Mouse (Mus musculus): ENCODE data around the gene Zbtb39. TPM values are rescaled to one million over a fixed set of nuclear protein-coding genes. Genes with fewer than 3 reads are reported as not detected.

Gene Zbtb39
- total RNA-seq, 1 experiment: 8.3 TPM

DNA sequence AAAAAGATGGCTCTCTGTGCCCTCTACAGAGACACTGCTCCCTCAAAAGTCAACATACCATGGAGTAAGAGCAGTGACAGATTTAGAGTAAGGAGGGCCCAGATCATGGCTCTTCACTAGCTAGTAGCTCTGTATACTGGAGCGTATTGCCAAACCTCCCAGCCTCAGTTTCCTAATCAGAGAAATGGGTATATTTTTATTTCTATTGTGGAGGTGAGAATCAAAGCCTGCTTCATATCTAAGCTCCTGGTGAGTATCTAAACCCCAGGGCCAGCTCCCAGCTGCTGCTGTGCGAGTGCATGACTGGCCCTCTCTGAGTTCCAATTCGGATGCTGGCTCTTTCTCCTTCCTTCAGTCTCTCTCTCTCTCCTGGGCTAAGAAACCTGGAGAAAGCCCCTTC, 15.2 kb upstream of the Zbtb39 start, which contains the start of gene Tac2:
Tac2 (plus strand) TSS at position 301 of the 400 bp plus-strand sequence.
- TF ChIP-seq ZNF384 (IDR thresholded peaks at IDR 0.05; ENCODE audit: low read depth, low read length) (no peak), ZC3H11A (IDR thresholded peaks at IDR 0.05; ENCODE audit: borderline replicate concordance, low read depth, low read length) (no peak), CHD2 (IDR thresholded peaks at IDR 0.05; ENCODE audit: low read depth, low read length) (no peak), HCFC1 (IDR thresholded peaks at IDR 0.05; ENCODE audit: borderline replicate concordance, insufficient read depth, low read length) (no peak), MAFK (IDR thresholded peaks at IDR 0.05; ENCODE audit: insufficient read depth, low read depth, low read length) (no peak)
- DNase-seq (ENCODE audit: low read depth, low spot score): no peak
- Histone ChIP-seq H3K9me3 (ENCODE audit: control insufficient read depth, insufficient read depth, low read depth, low read length) (no peaks in the 10 kb centered on the region), H3K36me3 (ENCODE audit: control insufficient read depth, insufficient read depth, low read length, poor library complexity, severe bottlenecking) (no peaks in the 10 kb centered on the region), H3K9ac (ENCODE audit: insufficient read depth, low read depth, low read length, poor library complexity, severe bottlenecking) (no peak within 1 kb of the TSS), H3K4me1 (ENCODE audit: control insufficient read depth in 2 of 2, insufficient read depth in 2 of 2, low read length in 2 of 2, poor library complexity in 1 of 2) (peaks cover 4 to 24% of the 10 kb centered on the region in 2 experiments; a peak in 1 of 4 replicates), H3K4me3 (ENCODE audit: insufficient read depth in 1 of 2, low read depth in 1 of 2, low read length in 2 of 2, poor library complexity in 1 of 2, severe bottlenecking in 1 of 2) (no peak within 1 kb of the TSS), H3K27ac (ENCODE audit: insufficient read depth, low read depth, low read length, poor library complexity, severe bottlenecking) (no peak within 1 kb of the TSS; the same call in 1 of the 2 replicates)
- in situ Hi-C loops (cut with MboI; ENCODE audit: low sequenced_read_pairs in 2 of 2, unreplicated experiment in 2 of 2): no loop called here

DNA sequence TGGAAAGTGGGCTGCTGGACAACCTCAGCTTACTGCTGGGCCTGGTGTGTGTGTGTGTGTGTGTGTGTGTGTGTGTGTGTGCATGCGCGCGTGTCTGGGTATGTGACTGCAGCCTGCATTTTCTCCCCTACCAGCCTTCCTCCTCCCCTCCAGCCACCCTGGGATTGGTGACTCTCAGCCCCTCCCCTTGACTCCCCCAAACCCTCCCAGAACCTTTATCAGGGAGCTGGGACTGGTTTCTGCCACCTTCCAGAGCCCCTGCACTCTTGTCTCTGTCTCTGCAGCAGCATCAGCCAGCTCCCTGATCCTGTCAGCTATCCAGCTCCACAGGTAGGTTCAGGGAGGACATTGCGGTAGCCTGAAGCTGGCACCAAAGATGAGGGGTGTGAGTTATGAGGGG, 14.2 kb upstream of the Zbtb39 start:
- no peak for DNase-seq (ENCODE audit: low read depth, low spot score)
- in situ Hi-C loops (cut with MboI; ENCODE audit: low sequenced_read_pairs in 2 of 2, unreplicated experiment in 2 of 2): no loop called here
- Histone ChIP-seq H3K9ac (ENCODE audit: insufficient read depth, low read depth, low read length, poor library complexity, severe bottlenecking) (no peak overlapping the region), H3K4me3 (ENCODE audit: insufficient read depth in 1 of 2, low read depth in 1 of 2, low read length in 2 of 2, poor library complexity in 1 of 2, severe bottlenecking in 1 of 2) (no peak overlapping the region), H3K9me3 (ENCODE audit: control insufficient read depth, insufficient read depth, low read depth, low read length) (no peaks in the 10 kb centered on the region), H3K36me3 (ENCODE audit: control insufficient read depth, insufficient read depth, low read length, poor library complexity, severe bottlenecking) (no peaks in the 10 kb centered on the region), H3K4me1 (ENCODE audit: control insufficient read depth in 2 of 2, insufficient read depth in 2 of 2, low read length in 2 of 2, poor library complexity in 1 of 2) (peaks cover 4 to 22% of the 10 kb centered on the region in 2 experiments; a peak in 1 of 4 replicates), H3K27ac (ENCODE audit: insufficient read depth, low read depth, low read length, poor library complexity, severe bottlenecking) (no peak overlapping the region; the same call in 1 of the 2 replicates)
- TF ChIP-seq CHD2 (IDR thresholded peaks at IDR 0.05; ENCODE audit: low read depth, low read length): no peak
- no peak for TF ChIP-seq HCFC1 (IDR thresholded peaks at IDR 0.05; ENCODE audit: borderline replicate concordance, insufficient read depth, low read length)
- TF ChIP-seq ZNF384 (IDR thresholded peaks at IDR 0.05; ENCODE audit: low read depth, low read length): no peak
- TF ChIP-seq MAFK (IDR thresholded peaks at IDR 0.05; ENCODE audit: insufficient read depth, low read depth, low read length): no peak
- no peak for TF ChIP-seq ZC3H11A (IDR thresholded peaks at IDR 0.05; ENCODE audit: borderline replicate concordance, low read depth, low read length)

DNA sequence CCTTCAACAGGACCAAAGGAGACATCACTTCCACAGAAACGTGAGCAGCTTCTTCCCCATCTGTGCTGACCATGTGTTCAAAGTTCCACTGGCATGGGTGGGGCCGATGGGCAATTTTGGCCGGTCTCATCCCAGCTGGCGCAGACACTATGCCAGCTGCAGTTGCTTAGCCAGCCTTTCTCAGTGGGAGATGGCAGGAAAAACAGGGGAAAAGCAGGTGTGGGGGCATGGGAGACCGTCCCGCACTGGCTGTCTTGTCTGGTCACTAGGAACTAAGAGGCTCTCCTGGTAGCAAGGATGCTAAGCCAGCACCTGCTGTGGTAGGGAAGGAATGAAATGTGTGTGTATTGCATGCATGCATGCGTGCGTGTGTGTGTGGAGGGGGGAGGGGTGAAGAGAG, 10.9 kb upstream of the Zbtb39 start:
- H3K4me1 ChIP-seq (ENCODE audit: control insufficient read depth in 2 of 2, insufficient read depth in 2 of 2, low read length in 2 of 2, poor library complexity in 1 of 2): peaks cover 6 to 7% of the 10 kb centered on the region in 2 experiments; a peak in 1 of 4 replicates
- no peak overlapping the region for H3K27ac ChIP-seq (ENCODE audit: insufficient read depth, low read depth, low read length, poor library complexity, severe bottlenecking)
- no peak overlapping the region for H3K9ac ChIP-seq (ENCODE audit: insufficient read depth, low read depth, low read length, poor library complexity, severe bottlenecking)
- TF ChIP-seq MAFK (IDR thresholded peaks at IDR 0.05; ENCODE audit: insufficient read depth, low read depth, low read length) (no peak), ZNF384 (IDR thresholded peaks at IDR 0.05; ENCODE audit: low read depth, low read length) (no peak), HCFC1 (IDR thresholded peaks at IDR 0.05; ENCODE audit: borderline replicate concordance, insufficient read depth, low read length) (no peak), ZC3H11A (IDR thresholded peaks at IDR 0.05; ENCODE audit: borderline replicate concordance, low read depth, low read length) (no peak)
- no peak overlapping the region for H3K4me3 ChIP-seq (ENCODE audit: insufficient read depth in 1 of 2, low read depth in 1 of 2, low read length in 2 of 2, poor library complexity in 1 of 2, severe bottlenecking in 1 of 2)
- no peak for DNase-seq (ENCODE audit: low read depth, low spot score)
- H3K36me3 ChIP-seq (ENCODE audit: control insufficient read depth, insufficient read depth, low read length, poor library complexity, severe bottlenecking): no peaks in the 10 kb centered on the region
- H3K9me3 ChIP-seq (ENCODE audit: control insufficient read depth, insufficient read depth, low read depth, low read length): no peaks in the 10 kb centered on the region
- in situ Hi-C loops (cut with MboI; ENCODE audit: low sequenced_read_pairs in 2 of 2, unreplicated experiment in 2 of 2): no loop called here

DNA sequence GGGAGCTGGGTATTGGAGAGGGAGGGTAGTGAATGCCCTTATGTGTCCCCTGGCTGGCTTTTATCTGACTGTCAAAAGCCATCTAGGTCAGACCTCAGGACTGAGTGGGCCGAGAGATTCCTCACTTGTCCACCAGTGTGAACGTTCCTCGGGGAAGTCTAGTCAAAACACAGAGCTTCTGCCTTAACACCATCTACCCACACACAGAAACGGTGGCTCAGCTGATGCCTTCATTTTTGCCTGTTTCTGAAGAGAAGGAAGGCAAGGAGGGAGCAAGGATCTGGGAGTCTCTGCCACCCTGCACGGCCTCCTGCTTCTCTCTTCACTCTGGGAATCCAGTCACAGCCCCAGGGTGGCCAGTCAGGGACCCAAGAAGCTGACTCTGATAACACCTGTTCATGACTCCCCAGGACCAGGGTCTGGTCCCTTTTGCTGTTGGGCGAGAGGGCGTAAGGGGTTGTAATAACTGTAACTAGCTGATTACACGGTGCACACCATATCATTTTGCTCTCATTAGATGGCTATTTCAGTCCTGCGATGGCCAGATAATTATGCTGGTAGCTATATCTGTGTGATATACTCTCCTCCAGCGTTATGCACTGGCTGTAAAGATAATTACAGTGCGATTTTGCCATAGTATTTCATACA, 8.9 kb upstream of the Zbtb39 start:
- Histone ChIP-seq H3K4me1 (ENCODE audit: control insufficient read depth in 2 of 2, insufficient read depth in 2 of 2, low read length in 2 of 2, poor library complexity in 1 of 2) (peaks cover 7 to 13% of the 10 kb centered on the region in 2 experiments; a peak in 1 of 4 replicates), H3K9ac (ENCODE audit: insufficient read depth, low read depth, low read length, poor library complexity, severe bottlenecking) (no peak overlapping the region), H3K36me3 (ENCODE audit: control insufficient read depth, insufficient read depth, low read length, poor library complexity, severe bottlenecking) (no peaks in the 10 kb centered on the region), H3K4me3 (ENCODE audit: insufficient read depth in 1 of 2, low read depth in 1 of 2, low read length in 2 of 2, poor library complexity in 1 of 2, severe bottlenecking in 1 of 2) (no peak overlapping the region), H3K9me3 (ENCODE audit: control insufficient read depth, insufficient read depth, low read depth, low read length) (no peaks in the 10 kb centered on the region), H3K27ac (ENCODE audit: insufficient read depth, low read depth, low read length, poor library complexity, severe bottlenecking) (no peak overlapping the region)
- no peak for DNase-seq (ENCODE audit: low read depth, low spot score)
- in situ Hi-C loops (cut with MboI; ENCODE audit: low sequenced_read_pairs in 2 of 2, unreplicated experiment in 2 of 2): no loop called here
- TF ChIP-seq MAFK (IDR thresholded peaks at IDR 0.05; ENCODE audit: insufficient read depth, low read depth, low read length) (no peak), ZNF384 (IDR thresholded peaks at IDR 0.05; ENCODE audit: low read depth, low read length) (no peak), HCFC1 (IDR thresholded peaks at IDR 0.05; ENCODE audit: borderline replicate concordance, insufficient read depth, low read length) (no peak), ZC3H11A (IDR thresholded peaks at IDR 0.05; ENCODE audit: borderline replicate concordance, low read depth, low read length) (no peak), CHD2 (IDR thresholded peaks at IDR 0.05; ENCODE audit: low read depth, low read length) (no peak)

All from ES-E14 (cell line).